Mouse (Mus musculus): Measurements from ENCODE around the gene Actn2.

Actn2 gene

GRCm38 (mm10) chr13:12257391-12258380 is 82.9 kb downstream of the Actn2 start, which contains the start of gene Mtr:
Gene Mtr (minus strand): TSS chr13:12258113.
- peak; percentile 89 to 94 for DNase-seq (ENCODE audit: low spot score in 2 of 2)

- no peak for DNase-seq (ENCODE audit: low spot score in 2 of 2)
Observed at GRCm38 (mm10) chr13:12256871-12257390, 83.6 kb downstream of the Actn2 start.

GRCm38 (mm10) chr13:12255911-12256705 is 84.5 kb downstream of the Actn2 start:
- no peak for DNase-seq (ENCODE audit: low spot score in 2 of 2)

GRCm38 (mm10) chr13:12250496-12250895 is 90.1 kb downstream of the Actn2 start:
- DNase-seq (ENCODE audit: low spot score in 2 of 2), result no peak

GRCm38 (mm10) chr13:12249195-12249898 is 91.2 kb downstream of the Actn2 start:
- DNase-seq (ENCODE audit: low spot score in 2 of 2), result no peak

- no peak for DNase-seq (ENCODE audit: low spot score in 2 of 2)
Observed at GRCm38 (mm10) chr13:12245938-12246337, 94.6 kb downstream of the Actn2 start.

- no peak for DNase-seq (ENCODE audit: low spot score in 2 of 2)
Observed at GRCm38 (mm10) chr13:12243991-12244390, 96.6 kb downstream of the Actn2 start.

GRCm38 (mm10) chr13:12232141-12232540 is 108.4 kb downstream of the Actn2 start:
- DNase-seq (ENCODE audit: low spot score in 2 of 2), result no peak

GRCm38 (mm10) chr13:12228248-12228647 is 112.3 kb downstream of the Actn2 start:
- no peak for DNase-seq (ENCODE audit: low spot score in 2 of 2)

GRCm38 (mm10) chr13:12227606-12228005 is 113.0 kb downstream of the Actn2 start:
- DNase-seq (ENCODE audit: low spot score in 2 of 2), result no peak

Measured in urinary bladder, postnatal 4 days (tissue).